Mouse (Mus musculus): ENCODE results near the gene Retreg3. TPM values are rescaled to one million over a fixed set of nuclear protein-coding genes. Genes with fewer than 3 reads are reported as not detected.

The Retreg3 gene
- polyA plus RNA-seq, 1 experiment: 57.8 TPM

DNA sequence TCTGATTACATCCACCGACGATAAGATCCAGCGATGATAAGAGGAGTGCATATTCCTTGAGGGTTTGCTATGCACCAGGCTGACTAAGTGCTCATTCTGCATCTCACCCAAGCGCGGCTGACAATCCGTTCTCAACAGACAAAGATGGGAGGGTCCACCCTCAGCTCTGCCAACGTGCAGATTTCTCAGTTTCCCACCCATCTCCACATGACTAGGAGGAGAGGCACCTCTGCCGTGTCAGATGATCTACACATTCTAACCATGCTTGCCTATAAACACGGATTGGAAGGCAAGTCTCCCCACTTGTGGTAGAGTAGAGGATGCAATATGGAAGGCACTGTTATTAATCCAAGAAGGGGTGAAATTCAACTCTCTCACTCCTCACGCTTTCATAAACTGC lies 29.1 kb upstream of the Retreg3 start:
- WGBS: 77% methylated on average over 10 of the region's 10 CpGs
- Histone ChIP-seq H3K27me3 (ENCODE audit: control insufficient read depth, insufficient read depth, low read length) (no peaks in the 10 kb centered on the region), H3K4me1 (ENCODE audit: control insufficient read depth, insufficient read depth, insufficient read length) (no peaks in the 10 kb centered on the region), H3K27ac (ENCODE audit: insufficient read depth, low read length) (no peak overlapping the region), H3K36me3 (ENCODE audit: control insufficient read depth, insufficient read depth, low read length) (no peaks in the 10 kb centered on the region), H3K4me3 (ENCODE audit: extremely low read depth, insufficient read depth, insufficient read length) (no peak overlapping the region)
- no peak for DNase-seq (ENCODE audit: low read depth in 1 of 2, low spot score in 2 of 2)
- TF ChIP-seq CTCF (IDR thresholded peaks at IDR 0.05; ENCODE audit: extremely low read depth, insufficient read depth, insufficient read length, insufficient replicate concordance) (no peak), POLR2A (IDR thresholded peaks at IDR 0.05; ENCODE audit: low read depth, low read length) (no peak)

DNA sequence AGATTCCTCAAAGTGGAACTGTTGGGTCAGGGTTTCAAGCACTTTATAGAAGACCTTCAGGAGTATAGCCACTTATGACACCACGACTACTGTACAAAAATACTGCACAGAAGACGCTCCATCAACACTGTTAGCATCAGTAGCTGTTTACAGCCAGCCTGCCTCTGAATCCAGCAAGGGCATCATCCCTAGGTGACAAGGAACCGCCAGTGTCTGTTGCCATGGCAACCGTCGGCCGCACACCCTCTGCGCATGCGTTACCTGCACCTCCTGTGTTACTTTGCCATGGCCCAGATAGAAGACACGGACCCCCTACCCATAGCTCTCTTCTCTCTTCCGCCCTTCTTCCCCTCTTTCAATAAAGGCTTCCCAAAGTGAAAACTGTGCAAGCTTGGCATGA lies 26.7 kb upstream of the Retreg3 start:
- Histone ChIP-seq H3K36me3 (ENCODE audit: control insufficient read depth, insufficient read depth, low read length) (no peaks in the 10 kb centered on the region), H3K27ac (ENCODE audit: insufficient read depth, low read length) (no peak overlapping the region), H3K27me3 (ENCODE audit: control insufficient read depth, insufficient read depth, low read length) (no peaks in the 10 kb centered on the region), H3K4me3 (ENCODE audit: extremely low read depth, insufficient read depth, insufficient read length) (no peak overlapping the region), H3K4me1 (ENCODE audit: control insufficient read depth, insufficient read depth, insufficient read length) (no peaks in the 10 kb centered on the region)
- no peak for DNase-seq (ENCODE audit: low read depth in 1 of 2, low spot score in 2 of 2)
- 83% methylated on average over 10 of the region's 10 CpGs for WGBS
- TF ChIP-seq POLR2A (IDR thresholded peaks at IDR 0.05; ENCODE audit: low read depth, low read length): no peak
- TF ChIP-seq CTCF (IDR thresholded peaks at IDR 0.05; ENCODE audit: extremely low read depth, insufficient read depth, insufficient read length, insufficient replicate concordance): no peak

DNA sequence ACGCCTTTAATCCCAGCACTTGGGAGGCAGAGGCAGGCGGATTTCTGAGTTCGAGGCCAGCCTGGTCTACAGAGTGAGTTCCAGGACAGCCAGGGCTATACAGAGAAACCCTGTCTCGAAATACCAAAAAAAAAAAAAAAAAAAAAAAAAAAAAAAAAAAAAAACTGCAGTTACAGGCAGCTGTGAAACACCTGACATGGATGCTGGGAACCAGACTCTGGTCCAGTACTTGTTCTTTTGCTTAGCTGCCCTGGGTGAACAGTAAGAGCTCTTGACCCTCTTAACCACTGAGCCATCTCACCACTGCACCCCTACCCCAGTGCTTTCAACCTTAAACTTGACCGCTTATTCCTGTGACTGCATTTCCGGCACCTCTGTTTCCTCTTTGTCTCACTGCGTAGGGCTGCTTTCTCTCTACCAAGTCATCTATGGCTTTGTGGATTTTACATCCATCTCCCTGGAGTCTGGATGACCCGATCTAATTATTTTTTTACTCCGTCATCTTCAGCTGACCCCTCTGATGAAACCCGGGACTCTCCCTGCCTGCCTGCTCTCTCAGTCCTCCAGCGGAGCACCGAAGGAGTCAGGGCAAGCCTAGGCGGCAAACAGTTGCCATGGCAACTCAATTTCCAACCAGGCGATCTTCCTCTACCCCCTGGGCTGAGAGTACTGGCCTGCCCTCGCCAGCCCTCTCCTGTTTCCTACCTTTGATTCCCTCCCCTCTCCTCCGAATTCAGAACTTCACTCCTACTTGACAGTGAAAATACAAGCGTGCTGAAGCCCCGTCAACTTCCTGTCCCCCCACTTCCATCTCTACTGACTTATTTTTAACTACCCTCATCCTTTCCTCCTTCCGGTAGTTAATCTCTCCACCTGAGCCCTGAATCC lies 23.9 kb upstream of the Retreg3 start:
- WGBS: 14% methylated on average over 18 of the region's 19 CpGs
- peak; percentile 45 to 51 for DNase-seq (ENCODE audit: low read depth in 1 of 2, low spot score in 2 of 2)
- Histone ChIP-seq H3K27ac (ENCODE audit: insufficient read depth, low read length) (peak overlapping the region; percentile 81), H3K4me3 (ENCODE audit: extremely low read depth, insufficient read depth, insufficient read length) (peak overlapping the region; percentile 61), H3K36me3 (ENCODE audit: control insufficient read depth, insufficient read depth, low read length) (no peaks in the 10 kb centered on the region), H3K4me1 (ENCODE audit: control insufficient read depth, insufficient read depth, insufficient read length) (no peaks in the 10 kb centered on the region), H3K27me3 (ENCODE audit: control insufficient read depth, insufficient read depth, low read length) (0 out of 2 replicates have a peak, but pooled peaks cover 3% of the 10 kb centered on the region)
- TF ChIP-seq CTCF (IDR thresholded peaks at IDR 0.05; ENCODE audit: extremely low read depth, insufficient read depth, insufficient read length, insufficient replicate concordance) (no peak), POLR2A (IDR thresholded peaks at IDR 0.05; ENCODE audit: low read depth, low read length) (no peak)

DNA sequence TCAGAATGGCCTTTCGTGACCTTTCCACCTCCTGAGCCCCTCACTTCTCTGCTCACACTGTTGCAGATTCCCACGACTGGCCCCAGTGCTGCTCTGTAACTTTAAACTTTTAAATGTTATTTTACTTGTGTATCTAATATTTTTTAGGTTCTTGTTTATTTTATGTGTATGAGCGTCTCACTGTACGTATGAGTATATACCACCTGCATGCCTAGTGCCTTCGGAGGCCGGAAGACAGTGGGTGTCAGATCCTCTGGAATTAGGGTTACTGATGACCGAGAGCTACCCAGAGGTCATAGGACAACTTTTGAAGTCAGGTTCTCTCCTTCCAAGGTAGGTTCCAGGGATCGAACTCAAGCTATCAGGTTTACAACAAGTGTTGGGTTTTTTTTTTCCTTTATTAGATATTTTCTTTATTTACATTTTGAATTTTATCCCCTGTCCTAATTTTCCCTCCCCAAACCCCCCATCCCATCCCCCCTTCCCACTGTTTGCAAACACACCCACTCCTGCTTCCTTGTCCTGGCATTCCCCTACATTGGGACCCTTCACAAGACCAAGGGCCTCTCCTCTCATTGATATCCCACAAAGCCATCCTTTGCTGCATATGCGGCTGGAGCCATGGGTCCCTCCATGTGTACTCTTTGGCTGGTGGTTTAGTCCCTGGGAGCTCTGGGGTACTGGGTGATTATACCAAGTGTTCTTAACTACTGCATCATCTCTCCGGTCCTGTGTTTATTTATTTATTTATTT lies 22.7 kb upstream of the Retreg3 start:
- DNase-seq (ENCODE audit: low read depth in 1 of 2, low spot score in 2 of 2): no peak
- H3K4me1 ChIP-seq (ENCODE audit: control insufficient read depth, insufficient read depth, insufficient read length): no peaks in the 10 kb centered on the region
- H3K27ac ChIP-seq (ENCODE audit: insufficient read depth, low read length): no peak overlapping the region
- H3K36me3 ChIP-seq (ENCODE audit: control insufficient read depth, insufficient read depth, low read length): no peaks in the 10 kb centered on the region
- H3K27me3 ChIP-seq (ENCODE audit: control insufficient read depth, insufficient read depth, low read length): 0 out of 2 replicates have a peak, but pooled peaks cover 3% of the 10 kb centered on the region
- H3K4me3 ChIP-seq (ENCODE audit: extremely low read depth, insufficient read depth, insufficient read length): no peak overlapping the region
- TF ChIP-seq CTCF (IDR thresholded peaks at IDR 0.05; ENCODE audit: extremely low read depth, insufficient read depth, insufficient read length, insufficient replicate concordance) (no peak), POLR2A (IDR thresholded peaks at IDR 0.05; ENCODE audit: low read depth, low read length) (no peak)
- WGBS: 94% methylated on average over 10 of the region's 10 CpGs

DNA sequence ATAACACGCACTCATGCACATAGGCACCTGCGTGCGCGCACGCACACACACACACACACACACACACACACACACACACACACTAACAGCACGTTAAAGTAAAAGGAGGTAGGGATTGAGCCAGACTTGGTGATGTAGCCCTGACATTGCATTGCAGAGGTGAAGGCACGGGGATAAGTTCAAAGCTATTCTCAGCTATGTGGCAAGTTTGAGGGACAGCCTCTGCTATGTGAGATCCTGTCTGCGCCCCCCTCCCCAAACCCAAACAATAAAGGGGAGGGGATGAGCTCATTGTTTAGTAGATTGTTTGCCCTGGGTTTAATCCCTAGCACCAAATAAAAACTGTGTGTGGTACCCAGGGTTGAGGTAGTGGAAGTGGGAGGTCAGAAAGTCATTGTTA lies 21.4 kb upstream of the Retreg3 start:
- H3K4me3 ChIP-seq (ENCODE audit: extremely low read depth, insufficient read depth, insufficient read length): no peak overlapping the region
- H3K27ac ChIP-seq (ENCODE audit: insufficient read depth, low read length): no peak overlapping the region
- 0 out of 2 replicates have a peak, but pooled peaks cover 3% of the 10 kb centered on the region for H3K27me3 ChIP-seq (ENCODE audit: control insufficient read depth, insufficient read depth, low read length)
- H3K4me1 ChIP-seq (ENCODE audit: control insufficient read depth, insufficient read depth, insufficient read length): no peaks in the 10 kb centered on the region
- TF ChIP-seq CTCF (IDR thresholded peaks at IDR 0.05; ENCODE audit: extremely low read depth, insufficient read depth, insufficient read length, insufficient replicate concordance) (no peak), POLR2A (IDR thresholded peaks at IDR 0.05; ENCODE audit: low read depth, low read length) (no peak)
- no peak for DNase-seq (ENCODE audit: low read depth in 1 of 2, low spot score in 2 of 2)
- H3K36me3 ChIP-seq (ENCODE audit: control insufficient read depth, insufficient read depth, low read length): no peaks in the 10 kb centered on the region
- WGBS: 90% methylated on average over 8 of the region's 8 CpGs

DNA sequence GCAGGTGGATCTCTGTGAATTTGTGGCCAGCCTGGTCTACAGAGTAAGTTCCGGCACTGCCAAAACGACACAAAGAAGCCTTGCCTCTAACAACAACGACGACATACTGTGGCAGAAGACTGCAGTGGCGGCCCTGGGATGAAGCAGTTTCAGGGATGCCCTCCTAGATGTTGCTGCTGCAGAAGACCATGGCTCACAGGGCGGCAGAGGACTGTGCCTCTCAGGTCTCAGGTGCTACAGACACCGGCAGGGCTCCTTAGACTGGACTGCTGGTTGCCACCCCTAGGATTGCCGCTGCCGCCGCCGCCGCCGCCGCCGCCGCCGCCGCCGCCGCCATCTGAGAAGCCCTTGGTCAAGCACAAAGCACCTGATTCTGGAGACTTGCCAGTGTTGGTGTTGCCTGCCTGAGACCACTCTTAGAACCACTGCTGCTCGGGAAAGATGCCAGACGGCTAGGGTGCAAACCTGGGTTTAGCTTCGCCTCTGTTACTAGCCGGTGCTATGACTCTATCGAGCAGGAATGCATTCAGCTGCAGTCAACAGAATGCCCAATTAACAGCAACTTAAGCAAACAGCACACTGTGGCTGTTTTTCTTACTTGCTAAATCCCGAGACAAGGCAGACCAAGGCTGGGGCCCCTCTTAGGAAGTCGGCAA lies 20.6 kb upstream of the Retreg3 start:
- 62% methylated on average over 27 of the region's 27 CpGs for WGBS

More for the DNA sequence above, 20.6 kb upstream of the Retreg3 start:
- TF ChIP-seq CTCF (IDR thresholded peaks at IDR 0.05; ENCODE audit: extremely low read depth, insufficient read depth, insufficient read length, insufficient replicate concordance) (no peak), POLR2A (IDR thresholded peaks at IDR 0.05; ENCODE audit: low read depth, low read length) (no peak)
- Histone ChIP-seq H3K4me1 (ENCODE audit: control insufficient read depth, insufficient read depth, insufficient read length) (no peaks in the 10 kb centered on the region), H3K36me3 (ENCODE audit: control insufficient read depth, insufficient read depth, low read length) (no peaks in the 10 kb centered on the region), H3K4me3 (ENCODE audit: extremely low read depth, insufficient read depth, insufficient read length) (peak overlapping the region; percentile 32), H3K27ac (ENCODE audit: insufficient read depth, low read length) (no peak overlapping the region), H3K27me3 (ENCODE audit: control insufficient read depth, insufficient read depth, low read length) (0 out of 2 replicates have a peak, but pooled peaks cover 3% of the 10 kb centered on the region)
- DNase-seq (ENCODE audit: low read depth in 1 of 2, low spot score in 2 of 2): no peak
